Mouse (Mus musculus): ENCODE results near the gene Fn1.

GRCm38 (mm10) chr1:71575987-71576386 is 77.0 kb downstream of the Fn1 start:
- TF ChIP-seq CTCF (IDR thresholded peaks at IDR 0.05; ENCODE audit: borderline replicate concordance, insufficient read depth, low read length) (no peak), POLR2A (IDR thresholded peaks at IDR 0.05; ENCODE audit: low read depth, low read length) (no peak)
